Mouse (Mus musculus): ENCODE results near the gene Ccl6.
A peak's percentile ranks its signal among the peaks of the same experiment; 100 is the strongest.
"Not testable (repeated sequence)": the region's sequence is repeated elsewhere in the genome, so short reads cannot be mapped to it uniquely, and the experiment has no call there.

The Ccl6 gene

DNA sequence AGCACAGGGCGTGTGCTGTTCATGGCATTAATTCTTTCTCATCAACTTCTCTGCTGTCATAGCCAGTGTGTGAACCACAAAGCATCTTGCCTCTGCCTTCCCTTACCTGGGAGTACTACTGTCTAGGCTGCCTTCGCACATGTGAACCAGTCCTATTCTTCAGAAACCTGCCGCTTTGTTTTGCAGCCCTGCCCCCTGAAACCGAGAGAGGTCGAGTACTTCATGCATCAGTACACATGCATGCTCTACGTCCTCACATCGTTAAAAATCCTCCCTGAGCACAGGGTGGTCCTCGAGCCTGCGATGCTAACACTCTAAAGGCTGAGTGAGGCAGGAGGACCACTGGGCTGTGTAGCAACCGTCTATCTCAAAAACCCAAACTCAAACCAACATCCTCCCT is 35.8 kb downstream of the Ccl6 start:
- DNase-seq = no peak

GRCm38 (mm10) chr11:83556085-83556781 is 36.7 kb downstream of the Ccl6 start:
- DNase-seq = peak; percentile 41

- no peak for DNase-seq
Observed at GRCm38 (mm10) chr11:83551668-83552067, 41.2 kb downstream of the Ccl6 start.

- DNase-seq = not testable (repeated sequence)
Observed at GRCm38 (mm10) chr11:83551037-83551436, 41.9 kb downstream of the Ccl6 start.

DNA sequence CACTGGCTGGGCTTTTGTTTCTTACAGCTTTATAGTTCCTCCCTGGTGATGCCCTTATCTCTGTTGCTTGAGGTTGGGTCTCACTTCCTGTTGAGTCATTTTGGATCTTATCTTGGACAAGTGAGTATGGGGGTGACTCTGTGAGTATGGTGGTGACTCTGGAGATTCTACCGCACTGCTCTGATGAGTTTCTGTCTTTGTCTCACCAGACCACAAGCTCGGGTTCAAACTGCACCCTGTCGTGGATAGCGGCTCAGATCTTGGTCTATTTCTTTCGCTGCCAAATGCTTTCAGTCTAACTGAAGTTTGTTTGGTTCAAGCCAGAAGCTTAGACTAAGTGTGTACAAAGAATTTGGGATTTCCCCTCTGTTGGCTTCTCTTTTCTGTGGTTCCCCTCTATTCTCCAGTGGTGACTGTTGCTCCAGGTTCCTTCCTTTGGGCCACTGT is 42.7 kb downstream of the Ccl6 start:
- no peak for DNase-seq

DNA sequence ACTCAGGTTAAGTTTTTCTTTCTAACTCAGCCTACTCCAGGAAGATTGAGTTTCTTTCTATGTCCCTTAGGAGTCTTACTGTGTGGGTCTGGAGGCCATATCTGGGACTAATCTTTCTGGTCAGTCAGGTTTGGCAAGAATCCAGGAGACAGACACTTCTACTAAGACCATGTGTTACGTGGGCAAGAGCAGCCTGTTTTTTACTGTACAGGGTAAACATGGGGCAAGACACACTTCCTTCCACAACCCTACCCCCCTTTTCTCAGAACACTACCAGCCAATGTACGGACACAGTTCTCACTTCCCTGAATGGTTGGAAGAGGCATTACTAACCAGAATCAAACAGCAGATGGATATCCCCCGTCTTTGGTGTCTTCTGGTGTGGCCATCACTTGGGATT is 48.7 kb downstream of the Ccl6 start:
- DNase-seq = no peak

GRCm38 (mm10) chr11:83541415-83541814 is 51.5 kb downstream of the Ccl6 start:
- no peak for DNase-seq

DNA sequence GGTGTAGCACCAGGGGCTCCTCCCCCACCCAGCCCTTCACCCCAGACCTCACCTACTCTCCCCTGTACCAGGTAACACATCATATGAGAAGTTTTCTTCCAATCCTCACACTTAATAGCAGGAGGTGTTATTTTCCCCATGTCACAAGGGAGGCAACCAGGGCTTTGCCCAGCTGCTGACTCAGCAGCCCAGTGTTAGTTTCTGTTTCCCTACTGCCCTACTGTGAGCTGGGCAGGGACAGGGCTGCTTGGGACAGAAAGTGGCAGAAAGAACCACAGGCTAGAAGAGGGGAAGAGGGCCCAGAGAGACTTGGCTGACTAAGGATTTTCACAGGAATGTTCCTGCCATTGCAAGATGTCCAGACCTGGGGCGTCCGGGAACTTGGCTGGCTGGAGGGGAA is 52.0 kb downstream of the Ccl6 start:
- DNase-seq = no peak

DNA sequence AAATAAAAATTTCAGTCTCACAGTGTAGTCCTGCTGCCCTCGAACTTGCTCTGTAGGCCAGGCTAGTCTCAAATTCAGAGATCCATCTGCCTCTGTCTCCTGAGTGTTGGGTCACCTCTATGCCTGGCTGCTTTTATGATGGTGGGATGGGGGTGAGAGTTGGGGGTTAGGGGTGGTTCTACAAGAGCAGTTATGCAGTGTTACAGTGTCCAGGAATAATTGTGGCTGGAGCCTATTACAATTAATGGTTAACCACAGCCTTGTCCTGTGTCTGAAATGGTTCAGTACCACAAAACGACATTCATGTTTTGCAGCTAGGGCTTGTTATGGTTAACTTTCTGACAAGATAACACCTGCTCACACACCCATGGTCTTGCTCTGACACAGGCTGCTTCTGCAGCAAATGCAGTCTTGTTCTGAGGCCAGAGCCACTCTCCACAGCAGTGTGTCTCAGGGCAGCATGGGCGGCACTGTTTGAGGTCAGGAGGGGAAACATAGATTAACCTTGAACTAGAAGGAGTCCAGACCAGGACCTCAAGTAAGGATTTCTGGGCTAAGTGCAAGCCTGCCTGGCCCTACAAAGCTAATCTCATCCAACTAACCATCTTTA is 54.1 kb downstream of the Ccl6 start:
- no peak for DNase-seq
